Mouse (Mus musculus) small intestine, adult 2 months (tissue): Measurements from ENCODE around the gene Ldlr.

ENCODE experiments used
- CTCF ChIP-seq: fragments of 200-500 bp; IDR thresholded peaks from 2 replicates; pipeline ENCODE4 v1.5.1; 2012; ENCODE audit warnings: low read depth, mild to moderate bottlenecking, control low read depth, inconsistent platforms, low read length, moderate library complexity, mixed read lengths; ENCODE audit not compliant: insufficient replicate concordance, insufficient read length; ENCODE audit errors: extremely low read depth
- POLR2A ChIP-seq: fragments of 200-500 bp; IDR thresholded peaks from 2 replicates; pipeline ENCODE4 v1.6.1; 2012; ENCODE audit warnings: low read depth, mild to moderate bottlenecking, control low read depth, inconsistent platforms, low read length, moderate library complexity

DNA sequence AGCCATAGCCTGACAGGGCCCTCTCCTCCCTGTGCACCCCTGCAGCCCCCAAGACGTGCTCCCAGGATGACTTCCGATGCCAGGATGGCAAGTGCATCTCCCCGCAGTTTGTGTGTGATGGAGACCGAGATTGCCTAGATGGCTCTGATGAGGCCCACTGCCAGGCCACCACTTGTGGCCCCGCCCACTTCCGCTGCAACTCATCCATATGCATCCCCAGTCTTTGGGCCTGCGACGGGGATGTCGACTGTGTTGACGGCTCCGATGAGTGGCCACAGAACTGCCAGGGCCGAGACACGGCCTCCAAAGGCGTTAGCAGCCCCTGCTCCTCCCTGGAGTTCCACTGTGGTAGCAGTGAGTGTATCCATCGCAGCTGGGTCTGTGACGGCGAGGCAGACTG, 10.2 kb downstream of the Ldlr start:
- no peak for TF ChIP-seq CTCF
- no peak for TF ChIP-seq POLR2A
